Mouse (Mus musculus): ENCODE measurements at regions not wholly inside any gene's neighbourhood (a gene's known extent, or its start where the extent isn't known, plus 50 kb on each side); places are given as distances from the start of the nearest gene placed in this dataset.

DNA sequence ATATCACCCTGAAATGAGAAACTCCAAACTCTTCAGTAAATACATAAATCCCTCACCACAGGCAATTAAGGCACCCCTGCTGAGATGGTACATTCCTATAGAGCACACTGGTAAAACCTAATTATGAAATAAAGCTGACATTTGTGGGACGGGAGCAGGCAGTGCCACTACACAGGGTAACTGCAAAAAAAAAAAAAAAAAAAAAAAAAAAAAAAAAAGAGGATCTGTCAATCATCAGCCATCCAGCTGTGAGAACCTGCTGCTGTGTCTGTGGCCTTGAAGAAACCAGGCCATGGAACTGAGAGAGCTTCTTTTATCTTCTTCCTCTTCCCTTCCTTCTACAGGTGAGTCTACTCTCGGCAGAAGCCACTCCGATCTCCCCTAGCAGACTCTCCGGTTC lies 78.6 kb upstream of the Sfrp2 start:
- no peak for DNase-seq (ENCODE audit: low spot score in 2 of 2)

DNA sequence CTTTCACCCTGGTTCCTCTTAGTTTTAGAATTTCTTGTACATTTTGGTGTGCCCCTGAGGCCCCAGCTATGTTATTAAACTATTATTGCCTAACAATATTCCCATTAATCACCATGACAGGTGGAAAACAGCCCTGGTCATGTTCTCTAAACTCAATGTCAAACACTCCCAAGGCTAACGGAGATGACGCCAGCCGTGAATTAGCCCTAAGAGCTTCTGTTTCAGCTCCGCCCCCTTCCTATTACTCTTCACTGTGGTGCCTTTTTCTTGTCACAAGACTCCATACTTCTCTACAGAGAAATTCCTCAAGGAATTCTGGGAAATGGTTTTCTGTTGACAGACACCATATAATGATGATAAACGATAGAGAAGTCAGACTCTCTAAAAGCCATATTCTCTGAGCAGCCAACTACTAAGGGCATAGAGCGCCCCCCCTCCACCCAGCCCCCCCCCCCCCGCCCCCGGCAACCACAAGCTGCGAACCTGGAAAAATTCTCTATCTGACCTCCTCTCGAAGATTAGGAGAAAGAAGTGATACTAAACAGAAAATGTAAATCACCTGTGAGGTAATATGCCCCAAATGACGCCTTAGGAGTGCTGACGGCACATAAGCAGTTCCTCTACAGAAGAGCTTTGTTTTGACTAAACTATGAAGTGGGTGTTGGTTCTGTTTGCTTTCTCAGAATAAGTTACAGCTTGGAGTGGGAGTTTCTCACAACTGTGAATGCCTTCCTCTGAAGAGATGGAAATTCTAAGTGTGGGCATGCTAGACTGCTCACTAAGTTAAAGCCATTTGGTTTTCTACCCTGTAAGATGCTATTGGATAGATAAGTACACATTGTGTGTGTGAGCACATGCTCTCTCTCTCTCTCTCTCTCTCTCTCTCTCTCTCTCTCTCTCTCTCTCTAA lies 76.8 kb upstream of the Sfrp2 start:
- DNase-seq (ENCODE audit: low spot score in 2 of 2) = peak in 1 of 2 experiments; percentile 24

DNA sequence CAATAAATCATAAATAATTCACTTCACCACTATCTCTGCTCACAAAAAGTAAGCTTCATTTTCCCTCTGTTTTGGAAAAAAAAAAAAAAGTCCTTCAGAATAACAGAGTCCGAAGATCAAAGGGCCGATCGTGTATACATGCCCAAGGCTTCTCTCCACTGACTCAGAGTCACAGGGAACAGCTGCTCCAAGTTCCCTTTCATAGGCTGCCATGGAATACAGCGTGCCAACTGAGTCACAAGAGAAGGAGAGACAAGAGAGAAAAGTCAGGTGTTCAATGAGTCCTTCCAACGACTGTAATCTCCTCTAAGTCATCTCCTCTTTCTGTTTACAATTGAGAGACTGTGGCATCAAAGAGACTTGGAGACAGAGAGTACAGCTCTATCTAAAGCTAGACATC lies 71.6 kb upstream of the Sfrp2 start:
- DNase-seq (ENCODE audit: low spot score in 2 of 2) = no peak

DNA sequence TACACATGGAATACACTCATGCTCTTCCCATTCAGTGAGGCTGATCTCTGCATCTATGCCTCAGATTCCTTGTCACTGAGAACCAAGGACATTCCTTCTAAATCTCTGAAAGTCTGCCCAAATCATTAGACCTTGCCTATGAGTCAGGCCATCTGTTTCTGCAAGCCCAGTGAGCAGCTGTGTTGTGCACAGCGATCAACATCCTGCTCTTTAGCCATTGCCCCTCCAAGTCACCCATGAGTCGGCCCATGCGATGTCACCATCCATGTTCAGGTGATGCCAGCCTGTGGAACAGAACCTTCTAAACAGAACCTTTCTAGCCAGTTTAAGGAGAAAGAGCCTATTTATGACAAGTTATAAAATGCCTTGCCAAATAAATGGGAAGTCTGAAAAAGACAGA lies 66.4 kb upstream of the Sfrp2 start:
- DNase-seq (ENCODE audit: low spot score in 2 of 2) = no peak

DNA sequence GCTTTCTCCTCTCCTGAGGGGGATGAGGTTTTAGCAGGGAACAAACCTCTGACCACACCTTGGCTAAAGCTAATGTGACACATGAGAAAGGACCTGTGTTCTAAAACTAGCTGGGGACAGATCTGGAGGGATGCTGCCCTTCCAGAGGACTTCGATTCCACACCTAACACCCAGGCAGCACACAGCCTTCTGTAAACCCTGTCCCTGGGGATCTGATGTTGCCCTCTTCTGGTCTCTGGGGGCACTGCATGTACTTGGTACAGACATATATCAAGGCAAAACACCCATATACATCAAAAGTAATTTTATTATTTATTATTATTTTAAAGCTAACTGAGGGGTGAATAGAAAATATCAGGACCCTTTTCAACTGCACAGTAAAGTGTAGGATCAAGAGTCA lies 65.0 kb upstream of the Sfrp2 start:
- DNase-seq (ENCODE audit: low spot score in 2 of 2) = peak; percentile 14 to 42

DNA sequence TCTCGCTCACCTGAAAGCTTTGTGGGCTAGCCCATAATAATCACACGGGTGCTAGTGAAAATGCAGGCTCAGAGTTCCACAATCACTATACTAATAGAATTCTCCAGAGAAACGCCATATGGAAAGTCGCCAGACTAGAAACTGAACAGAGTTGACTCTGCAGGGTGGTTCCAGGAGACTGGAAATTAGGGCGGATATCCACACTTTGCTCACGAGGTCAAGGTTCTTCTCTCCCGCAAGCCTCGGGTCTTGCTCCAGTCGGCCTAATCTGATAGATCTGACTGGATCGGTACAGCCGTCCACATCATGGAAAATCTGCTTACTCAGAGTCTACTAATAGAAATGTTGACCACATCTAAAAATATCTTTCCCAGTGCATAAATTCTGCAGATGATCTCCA lies 61.6 kb upstream of the Sfrp2 start:
- no peak for DNase-seq (ENCODE audit: low spot score in 2 of 2)

DNA sequence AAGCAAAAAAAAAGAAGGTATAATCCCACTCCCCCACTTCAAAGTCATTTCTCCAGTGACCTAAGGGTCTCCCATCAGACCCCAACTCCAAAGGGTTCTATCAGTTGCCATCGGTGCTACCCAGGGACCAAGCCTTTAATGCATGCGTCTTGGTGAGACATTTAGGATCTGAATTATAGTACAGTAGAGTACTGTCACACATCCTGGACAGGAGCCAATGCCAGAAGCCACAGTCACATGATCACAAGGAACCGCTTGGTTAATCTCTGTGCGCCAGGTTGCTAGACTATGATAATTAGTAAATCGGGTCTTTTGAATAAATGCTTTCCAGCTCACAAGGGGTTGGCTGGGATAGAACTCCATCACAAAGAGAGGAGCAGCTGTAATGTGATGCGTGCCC lies 60.9 kb upstream of the Sfrp2 start:
- DNase-seq (ENCODE audit: low spot score in 2 of 2) = no peak

DNA sequence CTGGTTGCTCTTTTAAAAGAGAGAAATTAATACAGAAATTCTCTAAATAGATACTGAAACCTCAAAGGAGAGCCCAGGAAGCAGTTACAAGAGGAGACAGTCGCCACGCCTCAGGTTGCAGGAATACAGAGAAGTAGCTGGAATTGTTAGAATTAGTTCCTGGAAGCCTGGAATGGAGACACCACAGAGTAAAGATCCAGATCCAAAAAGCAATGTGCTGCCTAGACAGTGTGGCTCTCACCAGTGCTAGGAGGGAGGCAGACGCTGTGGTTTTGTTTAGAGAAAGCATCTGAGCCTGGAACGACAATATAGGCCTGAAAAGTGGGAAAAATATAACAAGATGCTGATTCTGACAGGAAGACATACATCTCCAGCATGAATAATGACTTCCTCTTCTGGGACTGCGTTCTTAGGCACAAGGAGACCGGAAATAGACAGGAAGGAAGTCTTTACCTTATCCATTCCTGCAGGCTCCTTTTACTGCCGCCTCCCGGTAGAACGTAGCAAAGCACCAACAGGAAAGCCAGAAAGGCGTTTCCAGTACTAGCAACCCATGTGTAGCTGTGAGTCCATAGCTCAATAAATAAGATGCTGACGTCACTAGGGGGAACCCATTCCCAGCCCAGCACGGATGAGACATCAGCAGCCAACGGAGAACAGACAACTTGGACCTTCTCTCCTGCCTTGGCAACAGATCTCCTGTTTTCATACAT lies 59.4 kb upstream of the Sfrp2 start:
- no peak for DNase-seq (ENCODE audit: low spot score in 2 of 2)

DNA sequence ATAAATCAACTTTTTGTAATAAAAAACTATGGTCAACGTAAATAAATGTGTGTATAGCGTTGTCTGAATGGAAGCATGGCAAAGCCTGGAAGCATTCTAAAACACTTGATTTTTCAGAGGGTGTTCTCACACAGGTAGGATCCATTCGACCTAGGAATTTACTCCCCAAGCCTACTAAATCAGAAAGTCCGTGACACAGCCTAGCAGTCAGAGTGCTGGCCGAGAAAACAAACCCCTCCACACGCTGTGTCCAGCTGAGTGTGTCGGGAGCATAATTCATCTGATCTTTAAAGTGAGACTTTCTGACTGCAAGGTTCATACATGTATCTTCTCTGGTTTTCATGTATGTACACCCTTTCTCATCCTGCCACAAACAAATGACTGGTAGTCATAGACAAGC lies 58.8 kb upstream of the Sfrp2 start:
- DNase-seq (ENCODE audit: low spot score in 2 of 2) = no peak

DNA sequence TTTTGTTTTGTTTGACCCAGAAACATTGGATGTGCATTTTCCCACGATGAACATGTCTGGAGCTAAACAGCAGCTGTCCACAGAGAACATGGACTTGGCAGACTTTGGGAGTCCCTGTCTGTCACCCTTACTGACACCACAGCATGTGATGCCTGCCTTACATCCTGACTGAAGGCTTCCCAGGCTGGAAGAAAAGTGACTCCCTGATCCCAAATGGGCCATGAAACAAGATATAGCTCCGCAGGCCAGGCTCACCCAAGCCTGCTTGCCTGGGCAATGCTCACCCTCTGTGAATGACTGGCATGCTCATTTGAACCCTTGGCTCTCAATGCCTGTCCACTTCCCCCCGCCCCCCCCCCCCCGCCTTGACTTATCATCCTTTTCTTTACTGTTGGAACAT lies 57.1 kb upstream of the Sfrp2 start:
- no peak for DNase-seq (ENCODE audit: low spot score in 2 of 2)

DNA sequence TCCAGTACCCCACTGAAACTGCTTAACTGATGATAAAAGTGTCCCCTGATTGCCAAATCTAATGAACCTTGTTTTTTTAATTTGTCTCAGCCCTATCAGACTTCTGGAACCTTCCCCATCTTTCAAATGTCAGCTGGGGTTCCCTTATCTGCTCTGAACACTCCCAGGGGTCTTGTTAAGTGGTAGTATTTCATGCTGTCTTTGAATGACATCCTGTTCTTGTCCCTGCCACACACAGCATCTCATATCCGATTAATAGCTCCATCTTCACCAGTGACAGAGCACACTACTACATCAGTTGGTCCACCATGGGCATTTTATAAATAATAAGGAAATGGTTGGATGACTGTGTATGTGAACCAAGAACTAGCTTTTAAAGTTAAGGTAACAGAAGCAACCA lies 56.6 kb upstream of the Sfrp2 start:
- DNase-seq (ENCODE audit: low spot score in 2 of 2) = no peak

DNA sequence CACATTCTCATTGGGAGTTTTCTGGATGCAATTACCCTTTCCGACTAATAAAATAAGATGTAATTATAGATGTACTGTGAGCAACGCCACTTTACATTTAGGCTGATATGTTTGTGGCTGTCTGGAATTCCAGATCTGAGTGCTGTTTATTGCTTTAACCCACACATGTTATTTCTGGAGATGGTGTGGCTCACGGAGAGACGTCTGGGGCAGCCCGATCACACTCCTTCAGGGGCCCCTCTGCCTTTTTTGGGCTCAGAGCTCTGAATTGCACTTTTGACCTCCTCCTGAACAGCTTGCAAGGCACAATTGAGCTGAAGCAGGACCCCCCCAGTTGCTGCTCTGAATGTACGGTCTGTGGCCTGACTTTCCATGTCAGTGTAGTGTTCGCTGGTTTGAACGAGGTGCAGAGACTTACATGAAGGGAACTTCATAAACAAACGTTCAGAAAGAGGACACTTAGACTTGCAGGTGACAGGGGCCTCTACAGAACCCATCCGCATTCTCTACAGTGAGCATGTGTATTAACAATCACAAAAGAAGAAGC lies 55.1 kb upstream of the Sfrp2 start:
- DNase-seq (ENCODE audit: low spot score in 2 of 2) = no peak

DNA sequence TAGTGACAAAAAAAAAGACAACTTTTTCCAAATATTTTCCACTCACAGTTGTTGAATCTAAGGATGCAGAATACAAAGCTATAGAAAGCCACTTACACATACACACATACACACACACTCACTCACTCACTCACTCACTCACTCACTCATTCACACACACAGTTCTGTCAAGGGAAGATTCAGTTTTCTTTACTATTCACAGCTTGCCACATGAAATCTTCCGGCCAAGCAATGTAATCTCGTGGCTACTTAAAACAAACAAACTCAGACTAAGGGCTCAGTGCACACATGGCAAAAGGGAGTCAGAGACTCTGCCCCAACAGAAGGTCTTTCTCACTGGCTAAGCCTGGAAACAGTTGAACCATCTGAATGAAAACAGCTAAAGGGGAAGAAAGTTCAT lies 53.8 kb upstream of the Sfrp2 start:
- DNase-seq (ENCODE audit: low spot score in 2 of 2) = no peak

DNA sequence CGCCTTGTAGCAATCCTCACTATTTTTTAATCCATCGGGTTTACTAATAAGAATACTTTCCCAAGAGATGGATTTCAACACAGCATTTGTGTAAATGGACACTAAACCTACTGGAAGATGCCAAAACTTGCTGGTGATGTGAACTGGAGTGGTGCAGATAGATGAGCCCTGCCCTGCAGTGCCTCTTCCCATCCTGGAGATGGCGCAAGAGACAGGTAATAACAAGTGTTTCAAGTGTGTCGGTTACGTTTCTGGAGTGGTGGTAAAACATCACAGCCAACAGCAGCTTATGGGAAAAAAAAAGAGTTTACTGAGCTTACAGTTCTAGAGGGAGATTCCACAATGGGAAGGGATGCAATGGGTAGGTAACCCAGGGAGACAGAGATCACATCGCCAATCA lies 51.5 kb upstream of the Sfrp2 start:
- DNase-seq (ENCODE audit: low spot score in 2 of 2) = no peak

Data from layer of hippocampus, postnatal 14 days (tissue).